In the genomic region with DNA sequence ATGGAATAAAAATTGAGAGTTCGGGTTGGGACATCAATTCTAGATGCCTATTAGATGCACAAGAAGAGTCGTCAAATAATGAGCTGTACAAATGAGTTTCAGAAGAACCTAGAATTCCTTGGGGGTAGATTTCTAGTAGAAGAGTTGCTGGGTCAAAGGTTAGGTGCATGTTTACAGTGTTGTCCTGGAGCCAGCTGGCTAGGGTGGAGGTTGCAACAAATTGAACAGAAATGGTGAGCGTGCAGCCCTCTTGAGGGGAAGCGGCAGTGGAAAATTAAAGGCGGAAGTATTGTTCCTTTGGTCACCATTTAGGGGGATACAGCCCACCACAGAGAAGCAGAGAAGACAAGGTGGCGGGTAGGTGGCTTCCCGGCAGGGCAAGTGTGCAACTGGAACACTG, we compare ENCODE assay signal across 27 mouse cellular contexts. TPM values are rescaled to one million over a fixed set of nuclear protein-coding genes. Genes with fewer than 3 reads are reported as not detected.
DNase-seq lines count a peak whose midpoint lies in the region; ATAC-seq and TF ChIP-seq lines count a peak whose summit lies in the region.
"Had no signal": no experiment of that assay in that cellular context is flagged by ENCODE, and none has a peak within 500 bp of the region (broad histone marks: within the 10 kb centered on the region; RNA-seq: fewer than 3 reads in every experiment).

No protein-coding gene starts in this region.

- no peak for TF ChIP-seq EP300 in liver, postnatal 0 days (IDR thresholded peaks at IDR 0.05; ENCODE audit: low read depth)

- H3K4me1 ChIP-seq in kidney, embryonic 14.5 days (ENCODE audit: control insufficient read depth, insufficient read depth, low read length) = no peaks in the 10 kb centered on the region
- H3K4me1 ChIP-seq in liver, postnatal 0 days (ENCODE audit: insufficient read depth) = peaks cover 2% of the 10 kb centered on the region; the same call in 1 of the 2 replicates
- H3K4me1 ChIP-seq in liver, embryonic 12.5 days = no peaks in the 10 kb centered on the region
- H3K4me1 ChIP-seq in midbrain, embryonic 11.5 days (ENCODE audit: control insufficient read depth, insufficient read depth, low read length) = no peaks in the 10 kb centered on the region
- H3K4me1 ChIP-seq: embryonic facial prominence, embryonic 13.5 days; forebrain, embryonic 12.5 days; heart, embryonic 13.5 days; limb, embryonic 13.5 days; liver, embryonic 15.5 days; megakaryocyte, embryonic 14.5 days had no signal

- WGBS in kidney, embryonic 14.5 days = 90% methylated on average over 7 of the region's 7 CpGs
- WGBS in liver, postnatal 0 days (ENCODE audit: insufficient replicate concordance) = 75% methylated on average over 7 of the region's 7 CpGs
- 78% methylated on average over 7 of the region's 7 CpGs for WGBS in liver, embryonic 12.5 days (ENCODE audit: insufficient replicate concordance)
- WGBS in midbrain, embryonic 11.5 days = 87% methylated on average over 7 of the region's 7 CpGs

- TF ChIP-seq CTCF in liver, postnatal 0 days (IDR thresholded peaks at IDR 0.05; ENCODE audit: low read depth) = no peak

- peak; percentile 28 for DNase-seq in kidney, adult 18-20 months
- DNase-seq in liver, postnatal 0 days = peak; percentile 47
- peak; percentile 34 to 46 for DNase-seq in kidney, postnatal 36 days
- peak; percentile 47 for DNase-seq in lung, postnatal 36 days
- no peak for DNase-seq in midbrain, embryonic 11.5 days (ENCODE audit: low spot score, missing footprints)
- no peak for DNase-seq in right cerebral cortex, adult 2 months (ENCODE audit: low spot score in 2 of 2)
- DNase-seq: B cell, adult 2 months; cerebellum, adult 18-20 months; cerebellum, postnatal 14 days; gastrocnemius, postnatal 36 days; heart, adult 2 months; heart, postnatal 14 days; midbrain, embryonic 14.5 days; right cerebral cortex, postnatal 25 days; spleen, adult 18-20 months had no signal

- H3K9ac ChIP-seq in kidney, embryonic 14.5 days (ENCODE audit: low read depth, low read length) = no peak overlapping the region
- H3K9ac ChIP-seq in liver, postnatal 0 days (replicated peaks) = no peak overlapping the region
- no peak overlapping the region for H3K9ac ChIP-seq in liver, embryonic 12.5 days
- H3K9ac ChIP-seq in midbrain, embryonic 11.5 days (ENCODE audit: low read length) = no peak overlapping the region
- H3K9ac ChIP-seq: embryonic facial prominence, embryonic 13.5 days; forebrain, embryonic 12.5 days; heart, embryonic 13.5 days; limb, embryonic 13.5 days; liver, embryonic 15.5 days had no signal

- H3K9me3 ChIP-seq in kidney, embryonic 14.5 days (ENCODE audit: control insufficient read depth, low read length) = no peaks in the 10 kb centered on the region
- no peaks in the 10 kb centered on the region for H3K9me3 ChIP-seq in liver, postnatal 0 days (ENCODE audit: low read length)
- no peaks in the 10 kb centered on the region for H3K9me3 ChIP-seq in liver, embryonic 12.5 days (replicated peaks)
- no peaks in the 10 kb centered on the region for H3K9me3 ChIP-seq in midbrain, embryonic 11.5 days (ENCODE audit: control insufficient read depth, low read length)
- H3K9me3 ChIP-seq: embryonic facial prominence, embryonic 13.5 days; forebrain, embryonic 12.5 days; G1E; heart, embryonic 13.5 days; limb, embryonic 13.5 days; liver, embryonic 15.5 days; megakaryocyte, embryonic 14.5 days had no signal

- no peaks in the 10 kb centered on the region for H3K27me3 ChIP-seq in kidney, embryonic 14.5 days (ENCODE audit: control insufficient read depth, insufficient read depth, low read length)
- H3K27me3 ChIP-seq in liver, postnatal 0 days (ENCODE audit: insufficient read depth, low read length) = no peaks in the 10 kb centered on the region
- H3K27me3 ChIP-seq in liver, embryonic 12.5 days (replicated peaks) = no peaks in the 10 kb centered on the region; the same call in 1 of the 2 replicates
- no peaks in the 10 kb centered on the region for H3K27me3 ChIP-seq in midbrain, embryonic 11.5 days (ENCODE audit: control insufficient read depth, insufficient read depth, low read length)
- H3K27me3 ChIP-seq: CH12.LX; embryonic facial prominence, embryonic 13.5 days; forebrain, embryonic 12.5 days; heart, embryonic 13.5 days; limb, embryonic 13.5 days; liver, embryonic 15.5 days had no signal

- H3K36me3 ChIP-seq in kidney, embryonic 14.5 days (ENCODE audit: control insufficient read depth, insufficient read depth, low read length) = no peaks in the 10 kb centered on the region
- H3K36me3 ChIP-seq in liver, postnatal 0 days (replicated peaks; ENCODE audit: insufficient read depth, low read length) = no peaks in the 10 kb centered on the region
- no peaks in the 10 kb centered on the region for H3K36me3 ChIP-seq in liver, embryonic 12.5 days
- no peaks in the 10 kb centered on the region for H3K36me3 ChIP-seq in midbrain, embryonic 11.5 days (ENCODE audit: control insufficient read depth, insufficient read depth, low read length)
- H3K36me3 ChIP-seq: embryonic facial prominence, embryonic 13.5 days; forebrain, embryonic 12.5 days; G1E; heart, embryonic 13.5 days; limb, embryonic 13.5 days; liver, embryonic 15.5 days had no signal

- no peak overlapping the region for H3K27ac ChIP-seq in kidney, embryonic 14.5 days (ENCODE audit: low read depth, low read length)
- H3K27ac ChIP-seq in liver, postnatal 0 days (ENCODE audit: low read depth) = no peak overlapping the region
- H3K27ac ChIP-seq in liver, embryonic 12.5 days = no peak overlapping the region
- H3K27ac ChIP-seq in midbrain, embryonic 11.5 days (ENCODE audit: low read depth, low read length) = no peak overlapping the region
- H3K27ac ChIP-seq: embryonic facial prominence, embryonic 13.5 days; forebrain, embryonic 12.5 days; heart, adult 2 months; heart, embryonic 13.5 days; limb, embryonic 13.5 days; liver, embryonic 15.5 days had no signal

- H3K4me2 ChIP-seq in kidney, embryonic 14.5 days (replicated peaks; ENCODE audit: low read depth, low read length) = no peak overlapping the region
- H3K4me2 ChIP-seq in liver, postnatal 0 days (ENCODE audit: low read depth, low read length) = no peak overlapping the region
- H3K4me2 ChIP-seq in liver, embryonic 12.5 days = no peak overlapping the region
- H3K4me2 ChIP-seq in midbrain, embryonic 11.5 days = no peak overlapping the region
- H3K4me2 ChIP-seq: embryonic facial prominence, embryonic 13.5 days; forebrain, embryonic 12.5 days; heart, embryonic 13.5 days; limb, embryonic 13.5 days; liver, embryonic 15.5 days had no signal

- ATAC-seq in kidney, embryonic 14.5 days (ENCODE audit: low FRiP score, low TSS enrichment) = no peak
- ATAC-seq in liver, postnatal 0 days = peak; percentile 48; the same call in 1 of the 2 replicates
- ATAC-seq in liver, embryonic 12.5 days = no peak
- no peak for ATAC-seq in midbrain, embryonic 11.5 days (ENCODE audit: low FRiP score)
- ATAC-seq: intestine, postnatal 0 days had no signal

- H3K4me3 ChIP-seq in kidney, embryonic 14.5 days (ENCODE audit: low read length) = no peak overlapping the region
- no peak overlapping the region for H3K4me3 ChIP-seq in liver, postnatal 0 days (ENCODE audit: low read depth, low read length)
- no peak overlapping the region for H3K4me3 ChIP-seq in liver, embryonic 12.5 days
- H3K4me3 ChIP-seq in midbrain, embryonic 11.5 days (ENCODE audit: low read depth, low read length) = no peak overlapping the region
- H3K4me3 ChIP-seq: embryonic facial prominence, embryonic 13.5 days; erythroblast, embryonic 14.5 days; forebrain, embryonic 12.5 days; heart, adult 2 months; heart, embryonic 13.5 days; limb, embryonic 13.5 days; liver, embryonic 15.5 days; megakaryocyte, embryonic 14.5 days had no signal

RNA-seq across cellular contexts. Expression of gene Cdkn2c, which starts 26.8 kb away (rescaled TPM):
- polyA plus RNA-seq in kidney, embryonic 14.5 days (2014; fragmentation: Nextera tagmentation; extraction: Ambion mirVana) = 2.8 and 3.2 TPM in 2 replicates
- polyA plus RNA-seq in liver, postnatal 0 days (2015; fragmentation: Nextera tagmentation; extraction: Ambion mirVana) = 11.1 and 13.4 TPM in 2 replicates
- 14.8 and 15.7 TPM in 2 replicates for polyA plus RNA-seq in liver, embryonic 12.5 days (2016; fragmentation: Nextera tagmentation; extraction: Ambion mirVana)
- polyA plus RNA-seq in midbrain, embryonic 11.5 days (2014; fragmentation: Nextera tagmentation; extraction: Ambion mirVana) = 7.4 and 8.9 TPM in 2 replicates

RNA-seq across cellular contexts. Expression of gene Faf1, which starts 36.2 kb away (rescaled TPM):
- polyA plus RNA-seq in kidney, embryonic 14.5 days (2014; fragmentation: Nextera tagmentation; extraction: Ambion mirVana) = 27.1 and 34.3 TPM in 2 replicates
- 10.6 and 10.9 TPM in 2 replicates for polyA plus RNA-seq in liver, postnatal 0 days (2015; fragmentation: Nextera tagmentation; extraction: Ambion mirVana)
- 31.3 and 31.4 TPM in 2 replicates for polyA plus RNA-seq in liver, embryonic 12.5 days (2016; fragmentation: Nextera tagmentation; extraction: Ambion mirVana)
- polyA plus RNA-seq in midbrain, embryonic 11.5 days (2014; fragmentation: Nextera tagmentation; extraction: Ambion mirVana) = 42.4 and 44.0 TPM in 2 replicates

Comparison
In these comparisons a context has a peak if more than half of its experiments do, and no peak if none do; other contexts are left out.
1. DNase-seq: peak in kidney, adult 18-20 months (single experiment), liver, postnatal 0 days (single experiment), kidney, postnatal 36 days (2 of 2) and lung, postnatal 36 days (single experiment); none in midbrain, embryonic 11.5 days (single experiment) and right cerebral cortex, adult 2 months (0 of 2).